Mouse (Mus musculus) urinary bladder, postnatal 4 days (tissue): Measurements from ENCODE around the gene 1520401A03Rik.

ENCODE experiments used
- DNase-seq, 2 experiments: peaks; one replicate each; pipeline ENCODE4 v3.0.0; 2021 to 2022; ENCODE audit warnings: low spot score in 2 of 2

Gene 1520401A03Rik

GRCm38 (mm10) chr17:23670516-23671074 lies 52.0 kb downstream of the 1520401A03Rik start:
- no peak for DNase-seq

GRCm38 (mm10) chr17:23665511-23665910 lies 57.1 kb downstream of the 1520401A03Rik start:
- DNase-seq, result no peak

- DNase-seq, result no peak
Measured at GRCm38 (mm10) chr17:23664556-23665021, 58.0 kb downstream of the 1520401A03Rik start.

- DNase-seq, result no peak
Measured at GRCm38 (mm10) chr17:23661526-23661925, 61.1 kb downstream of the 1520401A03Rik start.

GRCm38 (mm10) chr17:23660876-23661200 lies 61.7 kb downstream of the 1520401A03Rik start:
- DNase-seq, result no peak

GRCm38 (mm10) chr17:23660117-23660875 lies 62.3 kb downstream of the 1520401A03Rik start, which contains the start of gene Bicdl2:
Bicdl2 (plus strand) TSS chr17:23660506.
- DNase-seq, result no peak

GRCm38 (mm10) chr17:23658450-23658849 lies 64.1 kb downstream of the 1520401A03Rik start:
- DNase-seq, result no peak
